Mouse (Mus musculus) heart, postnatal 25 days (tissue): ENCODE results near the gene Stoml2. TPM values are rescaled to one million over a fixed set of nuclear protein-coding genes. Genes with fewer than 3 reads are reported as not detected.
"Not testable (repeated sequence)": the region's sequence is repeated elsewhere in the genome, so short reads cannot be mapped to it uniquely, and the experiment has no call there.

Experiments used
- DNase-seq: peaks from one replicate; pipeline ENCODE4 v3.0.0; 2022; ENCODE audit warnings: low spot score
- intact Hi-C: fragments of 180-260 bp; cut with DNase I; formaldehyde crosslinking; loops from one replicate; pipeline ENCODE4 v1.15.1; 2025
- total RNA-seq, 2 experiments: library from RNA; stranded (reverse); gene quantifications; 2 replicates each; pipeline ENCODE4 v1.2.3; 2021

Stoml2 gene
- total RNA-seq, 2 experiments from 2014 or later, result 104 to 108 TPM

GRCm38 (mm10) chr4:43010161-43011038 is 21.1 kb downstream of the Stoml2 start, which contains the start of gene Fancg:
TSS of gene Fancg (minus strand) at chr4:43010506.
- intact Hi-C loops, result no loop called here
- peak; percentile 76 for DNase-seq

GRCm38 (mm10) chr4:43005765-43006164 is 25.7 kb downstream of the Stoml2 start:
- no peak for DNase-seq
- intact Hi-C loops, result loop anchor here (1.0 kb wide), 1 partner anchor 20 kb away; the partner anchor contains the start of gene Pigo

- intact Hi-C loops, result no loop called here
- DNase-seq, result no peak
These were observed 26.6 kb downstream of the Stoml2 start for GRCm38 (mm10) chr4:43004951-43005350.

- DNase-seq, result no peak
- intact Hi-C loops, result no loop called here
These were observed 28.6 kb downstream of the Stoml2 start for GRCm38 (mm10) chr4:43002756-43003439.

- intact Hi-C loops, result no loop called here
- no peak for DNase-seq
These were observed 30.2 kb downstream of the Stoml2 start for GRCm38 (mm10) chr4:43001272-43001671.

- intact Hi-C loops, result not testable (repeated sequence)
- peak; percentile 99 for DNase-seq
These were observed 31.1 kb downstream of the Stoml2 start, which contains the start of gene Vcp for GRCm38 (mm10) chr4:43000141-43000986. TSS of gene Vcp (minus strand) at chr4:43000507.

GRCm38 (mm10) chr4:42999451-43000140 is 31.9 kb downstream of the Stoml2 start:
- peak; percentile 53 for DNase-seq
- intact Hi-C loops, result no loop called here

GRCm38 (mm10) chr4:42998022-42998421 is 33.5 kb downstream of the Stoml2 start:
- intact Hi-C loops, result no loop called here
- no peak for DNase-seq

- DNase-seq, result no peak
These were observed 43.2 kb downstream of the Stoml2 start for GRCm38 (mm10) chr4:42988296-42988695.

GRCm38 (mm10) chr4:42980467-42980866 is 51.0 kb downstream of the Stoml2 start:
- intact Hi-C loops, DNase-seq: not testable (repeated sequence)

More at GRCm38 (mm10) chr4:42988296-42988695, 43.2 kb downstream of the Stoml2 start:
- intact Hi-C loops, result no loop called here

- intact Hi-C loops, result no loop called here
- DNase-seq, result no peak
These were observed 53.4 kb downstream of the Stoml2 start for GRCm38 (mm10) chr4:42978062-42978461.

Other genes starting within 250 kb of the Stoml2 start
- not detected for gene Fam205a1, start 177.8 kb downstream of the Stoml2 start, total RNA-seq
- not detected for gene Gm12394, start 174.9 kb downstream of the Stoml2 start, total RNA-seq
- gene Fam205c, start 157.5 kb downstream of the Stoml2 start, total RNA-seq, result 1 to 10 TPM; 7.1 to 7.5 TPM
- 1 to 10 TPM; 9.0 to 9.4 TPM for gene Phf24, start 115.0 kb downstream of the Stoml2 start, total RNA-seq
- 10 to 100 TPM; 83.5 to 93.2 TPM for gene Dnajb5, start 81.9 kb downstream of the Stoml2 start, total RNA-seq
- gene 1700022I11Rik, start 62.1 kb downstream of the Stoml2 start, total RNA-seq, result not detected
- gene Vcp, start 31.2 kb downstream of the Stoml2 start, total RNA-seq, result 100 to 1,000 TPM; 244 to 266 TPM
- 1 to 10 TPM; 3.8 to 4.3 TPM for gene Fancg, start 21.2 kb downstream of the Stoml2 start, total RNA-seq
- 10 to 100 TPM; 21.8 to 25.1 TPM for gene Pigo, start 5.9 kb downstream of the Stoml2 start, total RNA-seq
- gene Fam214b, start 14.5 kb upstream of the Stoml2 start, total RNA-seq, result 10 to 100 TPM; 27.7 to 32.8 TPM
- 10 to 100 TPM; 14.8 to 16.3 TPM for gene Unc13b, start 27.2 kb upstream of the Stoml2 start, total RNA-seq
- under 1 TPM in 1 of 2 experiments, not detected in 1; 0.05 TPM for gene Atp8b5, start 235.4 kb upstream of the Stoml2 start, total RNA-seq